Comparison of ENCODE assay signal across 7 mouse cellular contexts in the genomic region with DNA sequence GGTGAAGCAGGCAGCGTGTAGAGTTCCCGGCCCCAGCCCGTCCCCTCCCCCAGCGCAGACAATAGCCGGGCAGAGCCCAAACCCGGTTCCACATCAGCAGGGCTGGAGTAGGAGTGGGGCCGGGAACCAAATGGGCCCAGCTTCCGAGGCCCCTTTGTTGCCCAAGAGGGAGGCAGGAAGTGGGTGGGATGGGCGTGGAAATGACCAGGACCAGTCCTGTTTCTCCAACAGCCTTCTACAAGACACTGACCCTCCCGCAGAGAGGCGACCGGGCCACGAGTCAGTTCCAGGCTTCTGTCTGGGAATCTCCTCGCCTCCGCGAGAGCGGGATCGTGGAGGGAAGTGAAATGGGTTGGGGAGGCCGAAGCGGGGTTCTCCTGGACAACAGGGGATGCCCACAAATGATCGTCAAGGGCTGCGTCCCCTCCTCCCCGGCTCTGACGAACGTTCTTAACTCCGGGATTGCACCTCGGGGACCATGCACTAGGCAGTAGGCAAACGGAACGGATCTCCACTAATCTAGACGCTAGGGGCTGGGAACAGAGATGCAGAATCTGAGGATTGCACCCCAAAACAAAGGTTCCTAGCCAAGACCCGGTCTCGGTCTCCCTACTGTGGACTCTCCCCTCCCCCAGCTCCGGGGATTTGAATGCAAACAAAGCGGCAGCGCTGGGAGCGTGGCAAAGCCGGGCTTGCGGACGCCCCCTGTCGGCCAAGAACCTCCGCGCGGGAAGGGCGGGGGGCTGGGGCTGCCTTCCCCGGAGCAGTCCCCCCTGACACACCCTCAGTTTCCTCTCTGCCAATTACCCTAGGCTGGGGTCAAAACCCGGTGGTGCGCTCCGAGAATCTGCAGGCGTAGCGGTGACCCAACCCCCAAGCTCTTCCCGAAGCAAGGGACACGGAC. TPM values are rescaled to one million over a fixed set of nuclear protein-coding genes. Genes with fewer than 3 reads are reported as not detected.
DNase-seq lines count a peak whose midpoint lies in the region; ATAC-seq lines count a peak whose summit lies in the region.

No protein-coding gene starts in this region.

- WGBS in embryonic facial prominence, embryonic 11.5 days, result under 1% methylated on average over 52 of the region's 52 CpGs
- under 1% methylated on average over 52 of the region's 52 CpGs for WGBS in limb, embryonic 13.5 days
- WGBS in midbrain, embryonic 15.5 days, result under 1% methylated on average over 51 of the region's 52 CpGs

- peak overlapping the region; percentile 89 for H3K9ac ChIP-seq in embryonic facial prominence, embryonic 11.5 days (replicated peaks; ENCODE audit: low read length)
- H3K9ac ChIP-seq in limb, embryonic 13.5 days, result peak overlapping the region; percentile 98
- H3K9ac ChIP-seq in midbrain, embryonic 15.5 days, result peak overlapping the region; percentile 99

- no peaks in the 10 kb centered on the region for H3K9me3 ChIP-seq in embryonic facial prominence, embryonic 11.5 days (replicated peaks; ENCODE audit: control insufficient read depth, low read length)
- no peaks in the 10 kb centered on the region for H3K9me3 ChIP-seq in limb, embryonic 13.5 days
- H3K9me3 ChIP-seq in midbrain, embryonic 15.5 days, result no peaks in the 10 kb centered on the region

- H3K4me1 ChIP-seq in embryonic facial prominence, embryonic 11.5 days (ENCODE audit: control insufficient read depth, insufficient read depth, low read length), result peaks cover 15% of the 10 kb centered on the region
- peaks cover 49% of the 10 kb centered on the region for H3K4me1 ChIP-seq in limb, embryonic 13.5 days
- H3K4me1 ChIP-seq in midbrain, embryonic 15.5 days, result peaks cover 33% of the 10 kb centered on the region

- peak; percentile 77 for ATAC-seq in embryonic facial prominence, embryonic 11.5 days (replicated peaks; ENCODE audit: insufficient number of reproducible peaks, low FRiP score, low TSS enrichment, low read depth)
- peak; percentile 83 for ATAC-seq in limb, embryonic 13.5 days (ENCODE audit: low FRiP score, low read depth)
- peak; percentile 81 for ATAC-seq in midbrain, embryonic 15.5 days (replicated peaks)

- peak overlapping the region; percentile 78 for H3K4me2 ChIP-seq in embryonic facial prominence, embryonic 11.5 days (ENCODE audit: low read depth, low read length)
- H3K4me2 ChIP-seq in limb, embryonic 13.5 days (replicated peaks), result peak overlapping the region; percentile 98
- peak overlapping the region; percentile 96 for H3K4me2 ChIP-seq in midbrain, embryonic 15.5 days

- H3K36me3 ChIP-seq in embryonic facial prominence, embryonic 11.5 days (replicated peaks; ENCODE audit: control insufficient read depth, insufficient read depth, low read depth, low read length), result peaks cover 16% of the 10 kb centered on the region
- H3K36me3 ChIP-seq in limb, embryonic 13.5 days, result peaks cover 38% of the 10 kb centered on the region
- peaks cover 23% of the 10 kb centered on the region for H3K36me3 ChIP-seq in midbrain, embryonic 15.5 days (replicated peaks)

- peak; percentile 95 for DNase-seq in adrenal gland, postnatal 10 days
- peak; percentile 96 for DNase-seq in embryonic facial prominence, embryonic 11.5 days (ENCODE audit: low spot score)
- peak; percentile 92 for DNase-seq in heart, adult 8-10 months (ENCODE audit: low spot score)
- peak; percentile 83 to 84 for DNase-seq in kidney, adult 8-10 months
- peak; percentile 54 to 81 for DNase-seq in spleen, postnatal 10 days (ENCODE audit: low spot score in 2 of 2)

- H3K4me3 ChIP-seq in embryonic facial prominence, embryonic 11.5 days (ENCODE audit: low read depth, low read length), result peak overlapping the region; percentile 95
- peak overlapping the region; percentile 94 for H3K4me3 ChIP-seq in limb, embryonic 13.5 days
- H3K4me3 ChIP-seq in midbrain, embryonic 15.5 days, result peak overlapping the region; percentile 94

- H3K27ac ChIP-seq in embryonic facial prominence, embryonic 11.5 days (replicated peaks; ENCODE audit: low read depth, low read length), result peak overlapping the region; percentile 96
- H3K27ac ChIP-seq in limb, embryonic 13.5 days, result peak overlapping the region; percentile 100
- peak overlapping the region; percentile 97 for H3K27ac ChIP-seq in midbrain, embryonic 15.5 days

- H3K27me3 ChIP-seq in embryonic facial prominence, embryonic 11.5 days (ENCODE audit: control insufficient read depth, insufficient read depth, low read length), result no peaks in the 10 kb centered on the region
- no peaks in the 10 kb centered on the region for H3K27me3 ChIP-seq in limb, embryonic 13.5 days
- no peaks in the 10 kb centered on the region for H3K27me3 ChIP-seq in midbrain, embryonic 15.5 days (replicated peaks)

RNA-seq across cellular contexts. Expression of gene Sema4c, which starts 1.3 kb away (rescaled TPM):
- 10 to 100 TPM; 27.3 to 28.9 TPM for total RNA-seq in adrenal gland, postnatal 10 days (2021)
- polyA plus RNA-seq in embryonic facial prominence, embryonic 11.5 days (2014; fragmentation: Nextera tagmentation; extraction: Ambion mirVana), result 3.7 and 4.4 TPM in 2 replicates
- 10 to 100 TPM; 10.8 to 13.4 (median 11.2) TPM for total RNA-seq in heart, adult 8-10 months (2022)
- 21.8 and 22.7 TPM in 2 replicates for polyA plus RNA-seq in limb, embryonic 13.5 days (2015; fragmentation: Nextera tagmentation; extraction: Ambion mirVana)
- polyA plus RNA-seq in midbrain, embryonic 15.5 days (2015; fragmentation: Nextera tagmentation; extraction: Ambion mirVana), result 34.3 and 37.4 TPM in 2 replicates

RNA-seq across cellular contexts. Expression of gene Ankrd39, which starts 9.6 kb away (rescaled TPM):
- 10 to 100 TPM; 12.9 to 21.6 TPM for total RNA-seq in adrenal gland, postnatal 10 days (2021)
- polyA plus RNA-seq in embryonic facial prominence, embryonic 11.5 days (2014; fragmentation: Nextera tagmentation; extraction: Ambion mirVana), result 11.9 and 14.4 TPM in 2 replicates
- 1 to 10 TPM; 5.4 to 8.2 (median 7.1) TPM for total RNA-seq in heart, adult 8-10 months (2022)
- polyA plus RNA-seq in limb, embryonic 13.5 days (2015; fragmentation: Nextera tagmentation; extraction: Ambion mirVana), result 27.7 and 28.0 TPM in 2 replicates
- polyA plus RNA-seq in midbrain, embryonic 15.5 days (2015; fragmentation: Nextera tagmentation; extraction: Ambion mirVana), result 31.5 and 32.5 TPM in 2 replicates

RNA-seq across cellular contexts. Expression of gene Gm42417, which starts 17.6 kb away (rescaled TPM):
- total RNA-seq in adrenal gland, postnatal 10 days (2021), result 10 to 100 TPM; 10.2 to 32.9 TPM
- polyA plus RNA-seq in embryonic facial prominence, embryonic 11.5 days (2014; fragmentation: Nextera tagmentation; extraction: Ambion mirVana), result not detected in 2 replicates
- 100 to 1,000 TPM; 132 to 332 (median 244) TPM for total RNA-seq in heart, adult 8-10 months (2022)
- polyA plus RNA-seq in limb, embryonic 13.5 days (2015; fragmentation: Nextera tagmentation; extraction: Ambion mirVana), result 0.33 and 0.92 TPM in 2 replicates
- polyA plus RNA-seq in midbrain, embryonic 15.5 days (2015; fragmentation: Nextera tagmentation; extraction: Ambion mirVana), result 0.33 and 0.81 TPM in 2 replicates

RNA-seq across cellular contexts. Expression of gene Ankrd23, which starts 20.1 kb away (rescaled TPM):
- total RNA-seq in adrenal gland, postnatal 10 days (2021), result 10 to 100 TPM; 22.5 to 73.8 TPM
- polyA plus RNA-seq in embryonic facial prominence, embryonic 11.5 days (2014; fragmentation: Nextera tagmentation; extraction: Ambion mirVana), result 4.6 and 6.0 TPM in 2 replicates
- total RNA-seq in heart, adult 8-10 months (2022), result 100 to 1,000 TPM; 251 to 540 (median 405) TPM
- polyA plus RNA-seq in limb, embryonic 13.5 days (2015; fragmentation: Nextera tagmentation; extraction: Ambion mirVana), result 20.1 and 20.8 TPM in 2 replicates
- 19.0 and 23.5 TPM in 2 replicates for polyA plus RNA-seq in midbrain, embryonic 15.5 days (2015; fragmentation: Nextera tagmentation; extraction: Ambion mirVana)

RNA-seq across cellular contexts. Expression of gene Cnnm3, which starts 45.1 kb away (rescaled TPM):
- 10 to 100 TPM; 23.1 to 29.8 TPM for total RNA-seq in adrenal gland, postnatal 10 days (2021)
- 3.5 and 5.4 TPM in 2 replicates for polyA plus RNA-seq in embryonic facial prominence, embryonic 11.5 days (2014; fragmentation: Nextera tagmentation; extraction: Ambion mirVana)
- total RNA-seq in heart, adult 8-10 months (2022), result 10 to 100 TPM in 3 of 4 experiments, 1 to 10 TPM in 1; 8.6 to 16.3 (median 11.7) TPM
- polyA plus RNA-seq in limb, embryonic 13.5 days (2015; fragmentation: Nextera tagmentation; extraction: Ambion mirVana), result 3.7 and 4.4 TPM in 2 replicates
- polyA plus RNA-seq in midbrain, embryonic 15.5 days (2015; fragmentation: Nextera tagmentation; extraction: Ambion mirVana), result 5.2 and 5.8 TPM in 2 replicates

Comparison
In these comparisons a context has a peak if more than half of its experiments do, and no peak if none do; other contexts are left out.
1. Peak in every context shown above with its lines: DNase-seq, ATAC-seq, H3K4me3 ChIP-seq and H3K27ac ChIP-seq.